Mouse (Mus musculus): ENCODE data around the gene Uggt2. TPM values are rescaled to one million over a fixed set of nuclear protein-coding genes. Genes with fewer than 3 reads are reported as not detected.

Uggt2 gene
- polyA plus RNA-seq, 1 experiment = 5.5 TPM

Other genes starting within 250 kb of the Uggt2 start
- 4.8 and 5.8 TPM in 2 replicates for gene Dzip1, start 174.0 kb downstream of the Uggt2 start, polyA plus RNA-seq (2012; rRNA removed)
- 40.8 and 52.8 TPM in 2 replicates for gene Dnajc3, start 161.5 kb downstream of the Uggt2 start, polyA plus RNA-seq (2012; rRNA removed)
- gene Hs6st3, start 38.9 kb upstream of the Uggt2 start, polyA plus RNA-seq (2012; rRNA removed) = 0.09 and 0.33 TPM in 2 replicates

Measured in gonadal fat pad, adult 2 months (tissue).